Mouse (Mus musculus) mature B cell (primary cell): ENCODE results near the gene Btbd9.
"Not testable (repeated sequence)": the region's sequence is repeated elsewhere in the genome, so short reads cannot be mapped to it uniquely, and the experiment has no call there.

Experiments used
- in situ Hi-C: fragments of 300-500 bp; cut with MboI; formaldehyde crosslinking; loops from 2 replicates; pipeline ENCODE4 v1.14.3; 2019

Gene Btbd9

GRCm38 (mm10) chr17:30558623-30559022, 17.7 kb downstream of the Btbd9 start:
- in situ Hi-C loops = no loop called here

DNA sequence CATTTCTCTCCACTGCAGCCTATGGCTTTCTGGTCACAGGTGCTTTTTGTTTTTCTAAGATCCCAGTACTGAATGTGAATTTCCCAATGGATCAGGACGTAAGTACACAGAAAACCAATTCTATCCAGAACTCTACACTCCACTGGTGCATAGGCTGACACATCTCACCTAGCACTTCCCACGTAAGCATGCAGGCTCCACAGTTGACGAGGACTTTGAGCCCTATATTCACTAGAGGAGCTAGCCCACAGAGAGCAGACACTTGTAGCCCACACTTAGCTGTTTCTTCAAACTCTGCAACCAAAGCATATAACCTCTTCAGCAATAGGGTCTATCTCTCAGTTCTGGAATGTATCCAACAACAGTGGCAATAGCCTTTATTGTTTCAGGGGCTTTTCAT, 19.8 kb downstream of the Btbd9 start:
- in situ Hi-C loops = no loop called here

DNA sequence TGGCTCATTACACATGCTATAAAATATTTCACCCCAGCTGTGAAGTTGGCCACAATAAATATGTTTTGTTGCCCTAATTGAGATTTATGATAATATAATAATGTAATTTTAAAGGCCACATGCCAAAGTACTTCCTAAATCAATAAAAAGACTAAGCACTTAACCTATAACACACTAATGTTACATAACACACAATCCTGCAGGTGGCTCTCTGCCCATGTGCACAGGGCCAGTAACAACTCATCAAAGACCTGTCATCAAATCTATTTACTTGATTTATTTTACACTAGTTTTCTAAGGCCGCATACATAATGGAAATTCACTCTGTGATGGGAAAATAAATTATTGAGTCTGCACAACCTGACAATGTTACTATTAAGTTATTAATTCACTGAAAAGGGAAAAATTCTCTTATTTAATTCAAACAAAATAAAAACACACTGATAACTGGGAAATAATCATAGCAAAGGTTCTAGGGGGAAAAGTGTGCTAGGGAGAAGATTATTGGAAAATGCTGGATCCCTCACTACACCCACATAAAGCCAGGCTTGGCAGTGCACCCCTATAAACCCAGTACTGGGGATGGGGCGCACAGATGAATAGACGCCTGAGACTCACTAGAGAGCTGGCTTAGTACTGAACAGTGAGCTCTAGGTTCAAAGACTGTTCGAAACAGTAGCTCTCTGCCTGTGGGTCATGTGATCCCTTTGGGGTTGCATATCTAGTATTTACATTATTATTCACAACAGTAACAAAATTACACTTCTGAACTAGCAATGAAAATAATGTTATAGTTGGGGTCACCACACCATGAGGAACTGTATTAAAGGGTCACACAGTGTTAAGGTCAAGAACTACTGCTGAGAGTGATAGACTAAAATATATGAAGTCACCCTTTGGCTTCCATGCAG, 23.0 kb downstream of the Btbd9 start:
- in situ Hi-C loops = no loop called here

DNA sequence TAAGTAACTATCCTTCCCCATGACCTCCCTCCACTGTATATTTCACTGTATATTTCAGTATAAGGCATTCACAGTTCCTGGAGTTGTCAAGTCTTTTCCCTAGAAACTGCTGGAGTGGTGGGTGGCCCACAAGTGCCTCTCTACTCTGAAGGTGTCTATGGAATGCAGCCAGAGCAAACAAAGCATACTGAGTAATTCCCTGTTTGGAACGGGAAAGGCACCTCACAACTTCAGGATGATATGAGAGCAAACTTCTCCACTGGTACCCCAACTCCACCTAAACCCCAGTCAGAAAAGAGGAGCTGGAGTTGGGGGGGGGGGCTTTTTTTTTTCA, 25.5 kb downstream of the Btbd9 start:
- in situ Hi-C loops = no loop called here

- in situ Hi-C loops = no loop called here
These were observed 26.2 kb downstream of the Btbd9 start for GRCm38 (mm10) chr17:30549899-30550773.

- in situ Hi-C loops = no loop called here
These were observed 37.2 kb downstream of the Btbd9 start for GRCm38 (mm10) chr17:30539098-30539497.

DNA sequence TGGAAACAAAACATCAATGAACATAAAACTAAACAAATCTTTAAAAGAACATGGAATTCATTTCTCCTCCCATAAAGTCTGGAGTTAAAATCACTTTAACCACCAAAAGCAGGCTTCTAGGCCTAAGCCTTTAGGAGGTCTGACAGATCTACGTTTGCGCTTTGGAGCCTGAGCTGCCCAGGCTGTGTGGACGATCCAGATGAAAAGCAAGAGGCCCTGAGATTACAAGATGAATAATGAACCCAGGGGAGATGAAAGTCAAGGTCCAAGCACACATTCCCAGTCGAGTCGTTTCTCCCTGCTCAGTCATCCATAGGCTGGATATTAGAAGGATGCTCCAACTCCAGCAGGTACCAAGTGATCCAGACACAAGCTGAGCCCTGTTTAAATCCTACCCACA, 39.6 kb downstream of the Btbd9 start:
- in situ Hi-C loops = no loop called here

- in situ Hi-C loops = no loop called here
These were observed 43.2 kb downstream of the Btbd9 start for GRCm38 (mm10) chr17:30533098-30533497.

GRCm38 (mm10) chr17:30530542-30530940, 45.7 kb downstream of the Btbd9 start:
- in situ Hi-C loops = no loop called here

GRCm38 (mm10) chr17:30529632-30530541, 46.4 kb downstream of the Btbd9 start:
- in situ Hi-C loops = no loop called here

DNA sequence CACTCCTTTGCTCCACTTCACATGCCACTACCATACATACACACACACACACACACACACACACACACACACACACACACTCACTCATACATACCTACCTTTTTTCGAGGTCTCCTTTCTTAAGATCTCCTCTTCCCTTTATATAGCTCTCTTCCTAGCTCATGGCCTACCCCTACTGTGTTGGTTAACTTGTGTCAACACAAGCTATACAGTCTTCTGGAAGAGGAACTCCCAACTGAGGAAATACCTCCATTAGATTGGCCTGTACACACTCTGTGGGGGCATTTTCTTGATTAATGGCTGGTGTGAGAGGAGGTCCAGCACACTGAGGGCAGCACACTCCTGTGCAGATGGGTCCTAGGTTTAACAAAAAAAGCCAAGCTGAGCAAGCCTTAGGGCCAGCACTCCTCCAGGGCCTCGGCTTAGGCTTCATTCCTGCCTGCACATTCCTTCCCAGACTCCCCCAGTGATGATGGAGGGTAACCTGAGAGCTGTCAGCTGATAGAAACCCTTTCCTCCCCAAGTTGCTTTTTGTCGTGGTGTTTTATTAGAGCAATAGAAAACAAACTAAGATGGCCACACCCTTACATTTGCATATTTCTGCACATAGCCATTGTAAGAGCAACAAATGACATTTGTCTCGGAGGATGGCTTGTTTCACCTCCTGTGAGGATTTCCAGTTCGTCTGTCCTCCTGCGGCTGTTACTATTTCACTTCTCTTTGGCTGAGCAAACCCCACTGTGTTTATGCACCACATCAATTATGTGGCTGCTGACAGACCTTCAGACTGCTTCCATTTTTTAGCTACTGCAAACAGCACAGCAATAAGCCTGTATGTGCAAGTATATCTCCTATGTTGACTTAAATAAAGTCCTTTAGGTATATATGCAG, 50.6 kb downstream of the Btbd9 start:
- in situ Hi-C loops = no loop called here

DNA sequence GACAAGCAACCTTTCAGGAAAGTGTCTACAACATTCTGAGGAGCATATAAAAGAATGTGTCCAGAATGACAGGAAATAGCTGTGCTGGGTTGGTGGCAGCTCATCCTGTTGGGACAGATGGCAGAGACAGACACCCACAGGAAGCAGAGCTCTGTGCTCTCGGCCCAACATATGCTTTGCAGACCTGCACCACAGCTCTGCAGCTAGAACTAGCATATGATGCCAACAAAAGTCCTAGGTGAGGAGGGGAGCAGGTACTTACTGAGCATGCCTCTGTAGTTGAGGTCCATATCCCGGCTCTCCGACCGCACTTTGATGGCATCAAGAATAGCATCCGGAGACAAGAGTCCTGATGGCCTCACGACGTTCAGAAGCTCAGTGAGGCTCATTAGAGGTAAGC, 51.8 kb downstream of the Btbd9 start:
- in situ Hi-C loops = no loop called here

GRCm38 (mm10) chr17:30523783-30524182, 52.5 kb downstream of the Btbd9 start:
- in situ Hi-C loops = no loop called here

DNA sequence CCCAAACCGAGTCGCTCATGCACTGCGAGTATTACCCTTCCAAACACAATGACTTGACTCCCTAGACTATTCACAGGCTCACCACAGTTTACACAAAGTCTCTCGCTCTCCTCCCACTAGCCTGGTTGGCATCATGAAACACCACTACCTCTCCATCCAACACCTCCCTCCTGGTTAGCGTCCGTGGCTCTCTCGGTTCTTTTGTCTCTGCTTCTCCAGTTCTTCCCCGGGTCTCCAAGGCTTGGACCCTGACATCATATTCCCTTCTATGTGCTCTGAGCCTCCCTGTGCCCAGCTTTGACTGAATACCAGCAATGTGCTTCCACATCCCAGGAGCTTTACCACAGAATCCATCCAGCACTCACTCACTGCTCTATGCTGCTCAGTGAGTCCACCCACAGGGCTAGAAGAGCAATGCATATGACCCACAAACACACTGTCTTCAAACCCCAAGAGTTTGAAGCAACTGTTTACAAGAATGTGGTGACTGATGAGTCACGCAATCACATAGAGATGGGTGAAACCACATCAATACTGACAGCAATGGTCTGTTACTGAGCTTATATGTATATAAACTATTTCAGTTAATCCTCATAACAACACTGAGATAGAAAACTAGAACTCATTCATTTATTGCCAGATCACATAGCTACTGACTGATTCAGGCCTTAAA, 53.7 kb downstream of the Btbd9 start:
- in situ Hi-C loops = no loop called here

DNA sequence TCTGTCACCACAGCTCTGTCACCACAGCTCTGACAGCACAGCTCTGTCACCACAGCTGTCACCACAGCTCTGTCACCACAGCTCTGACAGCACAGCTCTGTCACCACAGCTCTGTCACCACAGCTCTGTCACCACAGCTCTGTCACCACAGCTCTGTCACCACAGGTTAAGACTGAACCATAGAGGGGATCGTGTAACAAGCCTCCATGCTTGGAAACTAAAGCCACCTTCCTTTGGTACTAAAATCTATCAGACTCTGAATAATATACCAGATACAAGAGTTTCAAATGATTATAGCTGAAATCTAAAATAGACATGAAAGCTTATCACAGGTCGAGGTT, 57.1 kb downstream of the Btbd9 start:
- in situ Hi-C loops = not testable (repeated sequence)

GRCm38 (mm10) chr17:30518431-30519171, 57.7 kb downstream of the Btbd9 start:
- in situ Hi-C loops = no loop called here

- in situ Hi-C loops = no loop called here
These were observed 59.5 kb downstream of the Btbd9 start for GRCm38 (mm10) chr17:30516580-30517340.

DNA sequence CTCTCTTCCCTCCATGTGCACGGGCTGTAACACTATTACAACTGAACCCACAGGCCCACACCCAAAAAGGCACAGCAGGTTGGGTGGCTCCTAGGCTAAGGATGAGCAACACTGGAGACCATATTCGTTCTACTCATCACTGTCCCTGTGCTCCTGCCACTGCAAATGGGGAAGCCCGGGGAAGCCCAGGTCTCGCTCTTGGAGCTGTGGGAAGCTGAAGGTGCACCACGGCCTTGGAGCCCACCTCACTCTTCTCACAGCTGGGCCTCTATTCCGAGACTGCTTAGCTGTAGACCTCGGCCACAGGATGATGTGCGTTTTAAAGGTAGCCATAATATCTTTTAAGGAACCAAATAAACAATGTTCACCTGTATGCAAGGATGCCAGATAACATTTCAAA, 60.9 kb downstream of the Btbd9 start:
- in situ Hi-C loops = no loop called here

GRCm38 (mm10) chr17:30513034-30513433, 63.3 kb downstream of the Btbd9 start:
- in situ Hi-C loops = no loop called here
